Mouse (Mus musculus): ENCODE measurements around the gene Trim16. TPM values are rescaled to one million over a fixed set of nuclear protein-coding genes. Genes with fewer than 3 reads are reported as not detected.

Gene Trim16
- polyA plus RNA-seq, 1 experiment, result not detected

DNA sequence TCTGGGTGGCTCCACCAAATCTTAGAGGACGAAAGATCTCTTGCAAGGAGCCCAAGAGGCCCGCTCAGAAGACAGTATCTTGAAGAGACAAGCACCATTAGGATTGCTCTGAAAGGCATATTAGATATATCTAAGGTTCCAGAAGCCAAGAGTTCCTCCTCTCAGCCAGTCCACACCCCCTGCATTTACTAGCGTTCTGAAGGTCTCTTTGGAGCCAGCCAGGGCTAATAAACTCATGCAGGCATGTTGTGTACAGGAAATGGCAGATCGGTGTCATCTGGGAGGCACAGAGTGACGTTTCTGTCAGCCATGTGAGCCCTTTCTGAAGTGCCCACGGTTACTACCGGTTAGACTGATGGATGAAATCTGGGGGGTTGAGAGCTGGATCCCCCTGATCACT is 4.2 kb downstream of the Trim16 start:
- TF ChIP-seq GATA1 (IDR thresholded peaks at IDR 0.05; ENCODE audit: low read length), result no peak

DNA sequence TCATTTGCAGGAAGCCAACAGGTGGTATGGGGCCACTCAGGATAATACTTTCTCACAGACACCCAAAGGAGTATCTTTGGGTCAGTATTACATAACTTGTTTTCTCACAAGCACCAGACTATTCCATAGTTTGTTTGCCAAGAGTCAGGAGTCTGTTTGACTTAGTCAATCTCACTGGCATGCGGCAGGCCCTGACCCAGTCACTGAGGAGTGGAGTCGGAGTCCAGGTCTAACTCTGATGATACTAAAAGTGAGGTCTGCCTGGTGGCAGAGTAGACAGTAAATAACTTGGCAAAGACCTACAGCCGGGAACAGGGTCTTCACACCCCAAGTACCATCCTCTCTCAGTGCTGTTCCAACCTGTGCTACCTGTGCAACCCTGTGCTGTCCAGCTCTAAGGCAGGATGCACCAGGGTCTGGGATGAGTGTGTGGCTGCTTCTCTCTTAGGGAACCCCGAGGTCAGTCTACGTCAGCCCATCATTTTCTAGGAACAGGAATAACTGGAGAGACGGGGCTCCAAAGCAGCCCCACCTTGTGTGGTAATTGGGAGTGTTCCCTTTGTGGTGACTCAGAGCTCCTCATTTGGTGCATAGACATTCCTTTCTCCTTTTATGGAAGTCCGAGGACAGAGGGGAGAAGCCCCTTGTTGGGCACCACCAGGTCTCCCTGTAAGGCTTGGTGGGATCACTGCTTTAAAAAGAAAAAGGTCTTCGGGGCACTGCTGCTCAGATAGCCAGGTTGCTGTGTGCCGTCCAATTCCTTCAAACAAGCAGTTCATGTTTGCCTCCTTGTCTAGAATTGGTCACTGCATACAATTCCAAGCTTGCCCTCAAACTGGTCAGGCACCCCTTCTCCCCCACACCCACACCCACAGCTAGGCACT is 5.4 kb downstream of the Trim16 start:
- TF ChIP-seq GATA1 (IDR thresholded peaks at IDR 0.05; ENCODE audit: low read length), result no peak

DNA sequence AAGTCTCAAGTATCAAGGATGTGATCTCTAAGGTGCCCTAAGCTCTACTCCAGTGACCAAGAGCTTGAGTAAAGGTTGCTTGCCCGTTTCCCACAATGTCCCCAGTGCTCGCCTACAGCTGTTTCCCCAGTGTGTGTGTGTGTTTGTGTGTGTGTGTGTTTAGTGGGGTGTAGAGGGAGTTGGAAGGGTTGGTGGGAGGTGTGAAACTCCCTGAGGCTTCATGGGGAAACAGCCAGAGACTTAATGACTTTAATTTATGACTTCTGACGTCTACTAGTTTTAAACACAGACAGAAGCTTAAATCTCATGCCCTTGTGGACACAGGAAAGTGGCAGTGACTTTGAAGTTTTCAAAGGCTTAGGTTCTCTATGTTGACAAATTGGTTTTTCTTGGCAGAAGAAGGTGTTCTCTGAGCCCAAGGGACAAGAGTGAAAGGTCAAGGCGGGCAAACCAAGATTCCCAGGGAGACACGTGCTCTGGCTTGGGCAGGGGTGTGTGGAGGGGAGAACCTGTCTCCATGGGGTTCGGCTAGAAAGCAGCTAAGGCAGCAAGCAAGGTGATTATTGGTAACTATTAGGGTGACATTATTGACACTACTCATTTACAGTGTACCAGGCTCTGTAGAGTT is 6.2 kb downstream of the Trim16 start:
- TF ChIP-seq GATA1 (IDR thresholded peaks at IDR 0.05; ENCODE audit: low read length), result no peak

DNA sequence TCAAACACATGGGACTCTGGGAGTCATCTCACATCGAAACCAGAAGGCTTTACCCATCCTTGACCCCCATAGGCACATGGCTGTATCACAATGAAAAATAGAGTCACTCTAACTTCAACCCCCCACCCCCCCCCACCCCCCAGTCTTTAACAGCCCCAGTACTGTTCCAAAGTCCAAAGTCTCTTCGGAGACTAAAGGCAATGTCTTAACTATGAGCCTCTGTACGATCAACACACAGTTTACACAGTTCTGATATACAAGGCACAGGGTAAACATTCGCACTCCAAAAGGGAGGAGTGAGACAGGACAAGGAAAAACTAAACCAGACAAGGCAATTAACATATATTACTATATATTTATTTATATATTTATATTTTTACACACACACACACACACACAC is 7.1 kb downstream of the Trim16 start:
- TF ChIP-seq GATA1 (IDR thresholded peaks at IDR 0.05; ENCODE audit: low read length), result no peak

DNA sequence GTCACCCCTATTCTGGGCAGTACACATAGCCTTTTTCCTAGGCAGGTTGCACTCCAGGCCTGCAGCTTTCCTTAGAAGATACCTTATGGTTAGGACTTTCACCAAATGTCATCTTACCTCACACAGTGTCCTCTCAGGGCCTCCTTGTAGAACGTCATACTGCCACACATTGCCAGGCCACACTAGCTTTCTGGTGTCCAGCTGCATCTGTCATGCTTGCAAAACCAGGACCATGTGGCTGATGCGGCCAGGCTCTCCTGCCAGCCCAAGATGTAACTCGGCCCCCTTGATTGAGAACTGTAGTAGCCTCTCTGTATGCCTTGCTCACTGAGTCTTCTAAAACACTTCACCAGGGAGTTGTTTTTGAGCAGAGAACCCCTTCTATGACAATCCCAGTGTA is 7.9 kb downstream of the Trim16 start:
- no peak for TF ChIP-seq GATA1 (IDR thresholded peaks at IDR 0.05; ENCODE audit: low read length)

DNA sequence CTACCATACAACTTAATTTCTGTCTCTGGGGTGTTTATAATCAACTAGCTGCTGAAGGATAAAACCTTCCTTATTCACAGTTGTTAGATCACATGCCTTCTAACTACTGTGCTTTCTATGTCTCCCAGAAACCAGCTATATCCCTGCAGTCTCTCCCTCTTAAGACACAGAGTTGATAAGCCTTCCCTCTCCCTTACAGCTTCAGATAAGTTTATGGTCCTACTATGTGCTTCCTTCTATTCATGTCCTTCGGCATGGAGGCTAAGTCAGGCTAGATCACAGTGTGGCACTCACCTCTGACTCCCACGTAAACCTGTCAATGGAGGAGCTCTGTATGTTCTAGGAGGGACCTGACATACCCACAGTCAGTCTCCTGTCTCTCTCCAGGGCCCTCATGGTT is 10.4 kb downstream of the Trim16 start:
- no peak for TF ChIP-seq GATA1 (IDR thresholded peaks at IDR 0.05; ENCODE audit: low read length)

DNA sequence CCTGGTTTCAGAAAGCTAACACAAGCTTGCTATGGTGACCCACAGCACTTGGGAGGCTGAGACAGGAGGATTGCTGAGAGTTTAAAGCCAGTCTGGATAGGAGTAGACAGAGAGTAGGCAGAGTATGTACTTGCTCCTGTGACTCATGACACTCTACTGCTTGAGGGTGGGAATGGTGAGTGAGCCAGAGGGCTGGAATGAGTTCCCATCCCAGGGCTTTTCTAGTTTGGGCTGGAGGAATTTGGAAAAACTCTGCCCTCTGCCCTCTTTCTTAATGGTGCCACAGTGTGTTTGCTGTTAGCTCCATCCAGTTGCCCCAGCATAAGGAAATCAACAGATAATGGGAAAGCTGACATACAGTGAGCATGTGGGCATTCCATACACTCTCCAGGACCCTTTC is 11.9 kb downstream of the Trim16 start:
- TF ChIP-seq GATA1 (IDR thresholded peaks at IDR 0.05; ENCODE audit: low read length), result no peak

DNA sequence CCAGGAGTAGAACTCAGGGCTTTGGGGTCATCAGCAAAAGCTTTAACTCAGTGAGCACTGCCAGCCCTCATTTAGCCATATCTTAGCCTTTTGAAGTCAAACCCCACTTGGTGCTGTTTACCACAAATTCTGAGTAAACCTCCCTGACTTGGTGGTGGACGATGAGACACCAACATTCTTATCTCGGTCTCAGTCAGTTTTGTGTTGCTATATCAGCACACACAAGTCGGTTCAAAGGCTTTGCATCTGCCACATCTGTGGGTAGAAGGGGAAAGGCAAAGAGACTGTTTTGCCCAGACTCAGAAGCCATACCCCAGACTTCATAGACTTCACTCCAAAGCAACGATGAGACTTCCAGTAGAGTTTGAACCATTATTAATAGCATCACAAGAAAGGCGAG is 24.5 kb downstream of the Trim16 start:
- no peak for TF ChIP-seq GATA1 (IDR thresholded peaks at IDR 0.05; ENCODE audit: low read length)

DNA sequence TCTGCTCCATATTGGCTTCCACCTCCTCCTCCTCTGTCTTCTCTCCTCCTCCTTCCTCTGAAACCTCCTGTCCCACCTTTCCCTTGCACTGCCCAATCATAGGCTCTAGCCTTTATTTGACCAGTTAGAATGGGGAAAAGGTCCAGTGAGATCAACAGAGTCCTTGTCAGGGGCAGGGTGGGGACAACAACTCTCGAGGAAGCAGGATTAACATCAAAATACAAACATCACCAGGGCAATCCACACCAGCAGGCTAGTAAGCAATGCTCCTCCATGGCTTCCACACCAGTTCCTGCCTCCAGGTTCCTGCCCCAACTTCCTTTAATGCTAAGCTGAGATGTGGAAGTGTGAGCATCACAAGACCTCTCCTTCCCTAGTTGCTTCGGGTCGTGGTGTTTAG is 25.7 kb downstream of the Trim16 start:
- TF ChIP-seq GATA1 (IDR thresholded peaks at IDR 0.05; ENCODE audit: low read length), result no peak

DNA sequence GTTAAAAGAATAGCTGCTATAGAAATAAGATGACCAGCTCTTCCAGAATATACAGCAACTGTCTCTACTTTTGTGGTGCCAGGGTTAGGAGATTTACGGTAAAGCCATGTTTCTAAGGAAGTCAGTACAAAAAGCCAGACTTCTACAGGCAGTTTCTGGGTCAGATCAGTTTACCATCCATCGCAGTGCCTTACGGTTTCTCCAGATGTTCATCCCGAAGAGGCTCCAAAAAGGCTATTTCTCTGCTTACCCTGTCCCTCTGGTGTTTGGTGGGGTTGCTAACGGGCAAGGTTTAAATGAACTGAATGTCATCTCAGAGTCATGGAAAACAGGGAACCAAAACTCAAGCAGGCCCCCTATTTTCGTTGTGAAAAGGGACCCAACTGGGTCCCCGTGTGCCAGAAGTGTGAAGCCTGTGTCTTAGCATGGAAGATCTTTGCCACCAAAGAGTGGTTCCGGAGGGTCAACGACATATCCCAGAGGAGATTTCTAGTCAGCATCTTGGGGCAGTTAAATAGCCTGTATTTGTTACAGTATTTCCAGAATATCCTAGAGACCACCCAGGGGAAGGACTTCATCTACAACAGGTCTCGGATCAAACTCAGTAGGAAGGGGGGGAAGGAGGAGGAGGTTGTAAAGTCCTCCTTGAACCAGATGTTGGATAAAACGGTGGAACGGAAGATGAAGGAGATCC is 27.1 kb downstream of the Trim16 start, which contains the start of gene Fbxw10:
Fbxw10 (plus strand) TSS at position 109 of the 694 bp plus-strand sequence.
- TF ChIP-seq GATA1 (IDR thresholded peaks at IDR 0.05; ENCODE audit: low read length), result no peak

DNA sequence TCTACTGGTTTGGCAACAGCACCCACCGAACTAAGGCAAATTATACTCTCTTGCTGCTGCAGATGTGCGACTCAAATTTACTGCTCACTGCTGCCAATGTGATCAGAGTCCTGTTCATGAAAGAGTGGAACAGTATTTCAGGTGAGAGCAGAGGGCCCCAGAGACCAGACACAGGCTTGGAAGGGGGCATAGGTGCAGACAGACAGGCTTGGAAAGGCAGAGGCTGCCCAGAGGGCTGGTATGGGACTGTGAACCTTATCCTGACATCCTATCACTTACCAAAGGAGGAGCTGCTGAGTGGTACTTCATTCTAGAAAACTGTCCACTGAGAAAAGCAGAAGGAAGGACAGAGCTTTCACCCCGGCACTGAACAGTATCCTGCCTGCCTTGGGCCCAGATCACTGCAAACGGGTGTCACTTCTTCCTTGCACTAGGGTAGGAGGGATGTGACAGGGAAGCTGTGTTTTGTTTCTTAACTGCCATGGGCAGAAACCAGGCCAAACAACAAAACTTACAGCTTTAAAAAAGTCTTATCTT is 27.7 kb downstream of the Trim16 start:
- TF ChIP-seq GATA1 (IDR thresholded peaks at IDR 0.05; ENCODE audit: low read length), result no peak

DNA sequence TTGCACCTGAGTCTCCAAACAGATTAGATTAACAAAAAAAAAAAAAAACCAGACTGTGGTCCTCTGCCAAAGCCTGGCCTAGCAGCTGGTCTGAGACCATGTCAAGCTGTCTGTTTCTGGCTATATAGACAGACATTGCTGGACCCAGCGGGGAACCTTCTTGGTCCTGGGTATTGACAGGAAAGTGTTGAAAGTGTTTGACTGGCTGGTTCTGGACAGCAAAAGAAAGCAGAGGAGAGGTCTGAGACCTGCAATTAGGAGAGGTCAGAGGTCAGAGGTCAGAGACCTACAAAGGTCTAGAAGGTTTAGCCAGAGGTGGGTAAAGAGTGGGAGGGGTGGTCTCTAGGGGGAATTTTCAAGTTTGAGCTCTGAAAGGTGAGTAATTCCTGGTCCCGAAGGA is 28.3 kb downstream of the Trim16 start:
- no peak for TF ChIP-seq GATA1 (IDR thresholded peaks at IDR 0.05; ENCODE audit: low read length)

DNA sequence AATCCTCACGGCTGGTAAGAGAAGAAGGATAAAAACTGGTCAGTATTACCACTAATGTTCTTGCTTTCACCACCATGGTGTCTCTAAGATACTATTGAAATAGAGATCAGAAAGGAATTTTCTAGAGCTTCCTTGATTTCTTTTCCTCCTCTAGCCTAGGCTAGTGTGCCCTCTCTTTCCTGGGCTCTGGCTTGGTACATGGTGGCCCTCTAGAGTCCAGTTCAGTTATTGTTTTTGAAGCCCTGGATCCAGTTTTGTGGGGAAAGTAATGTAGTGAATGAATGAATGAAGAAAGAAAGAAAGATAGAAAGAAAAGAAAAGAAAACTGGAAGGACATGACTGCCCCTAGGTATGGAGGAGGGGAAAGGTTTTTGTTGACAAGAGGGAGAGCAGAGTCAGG is 31.2 kb downstream of the Trim16 start:
- no peak for TF ChIP-seq GATA1 (IDR thresholded peaks at IDR 0.05; ENCODE audit: low read length)

DNA sequence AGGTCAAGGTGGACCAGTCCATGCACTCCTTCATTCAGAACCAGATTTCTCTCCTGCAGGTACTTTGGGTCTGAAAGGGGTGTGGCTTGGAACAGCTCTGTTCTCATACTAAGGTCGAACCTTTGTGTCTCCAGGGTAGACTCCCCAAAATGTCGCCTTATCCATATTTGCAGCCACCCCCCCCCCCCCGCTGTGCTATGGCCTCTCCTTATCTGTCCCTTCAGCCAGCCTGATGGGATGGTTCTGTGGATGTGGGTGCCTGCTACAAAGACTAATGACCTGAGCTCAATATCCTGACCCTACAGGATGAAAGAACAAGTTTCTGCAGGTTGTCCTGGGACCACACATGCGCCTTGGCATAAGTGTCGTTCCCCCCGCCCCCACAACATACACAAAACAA is 33.3 kb downstream of the Trim16 start:
- TF ChIP-seq GATA1 (IDR thresholded peaks at IDR 0.05; ENCODE audit: low read length), result no peak

DNA sequence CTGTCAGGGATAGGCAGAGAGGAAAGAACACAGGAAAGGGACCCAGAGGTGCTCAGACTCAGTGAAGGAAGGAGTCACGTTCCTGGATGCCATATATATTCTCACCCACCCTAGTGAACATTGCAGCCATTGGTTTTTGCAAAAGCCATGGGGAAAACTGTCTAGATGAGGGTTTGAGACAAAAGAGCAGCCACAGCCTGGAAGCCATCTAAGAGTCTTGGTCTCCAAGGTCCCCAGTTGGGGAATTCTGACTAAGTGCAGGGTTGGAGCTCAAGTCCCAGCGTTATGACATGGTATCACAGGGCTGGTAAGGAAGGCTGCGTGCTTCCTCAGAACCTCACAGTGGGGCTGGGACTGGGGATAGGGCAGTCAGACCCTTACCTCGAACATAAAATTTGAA is 45.5 kb downstream of the Trim16 start:
- TF ChIP-seq GATA1 (IDR thresholded peaks at IDR 0.05; ENCODE audit: low read length), result no peak

DNA sequence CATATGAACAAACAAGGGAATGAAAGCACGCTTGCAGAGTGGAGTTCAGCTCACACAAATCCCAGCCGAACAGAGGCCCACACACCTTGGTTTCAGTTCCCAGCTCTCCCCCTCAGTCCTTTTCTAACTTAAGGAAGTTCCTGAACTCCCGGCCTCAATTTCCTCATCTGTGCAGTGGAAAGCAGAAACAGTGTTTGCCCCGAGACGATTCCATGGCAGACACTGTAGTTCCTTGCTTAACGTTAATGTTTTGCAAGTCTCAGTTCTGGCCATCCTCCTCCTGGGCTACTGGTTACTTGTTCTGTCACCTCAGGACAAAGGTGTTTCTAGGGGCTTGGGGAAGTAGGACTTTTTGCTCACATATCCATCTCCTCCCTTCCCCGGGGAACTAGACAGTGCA is 46.7 kb downstream of the Trim16 start:
- TF ChIP-seq GATA1 (IDR thresholded peaks at IDR 0.05; ENCODE audit: low read length), result no peak
